Mouse (Mus musculus) midbrain, embryonic 10.5 days (tissue): Measurements from ENCODE around the gene Csf1. TPM values are rescaled to one million over a fixed set of nuclear protein-coding genes. Genes with fewer than 3 reads are reported as not detected.

Experiments
- DNase-seq: peaks from one replicate; pipeline ENCODE4 v3.0.0-alpha.2; 2017; ENCODE audit warnings: low spot score
- H3K27ac ChIP-seq: fragments of 300-500 bp; sonication (generic); replicated peaks from 2 replicates; pipeline ENCODE4 v1.5.1; 2016; ENCODE audit warnings: mild to moderate bottlenecking
- H3K27me3 ChIP-seq: fragments of 300-500 bp; sonication (generic); 2 replicates; pipeline ENCODE4 v1.6.1; 2016; ENCODE audit warnings: low read depth, mild to moderate bottlenecking; ENCODE audit not compliant: poor library complexity, severe bottlenecking
- H3K36me3 ChIP-seq: fragments of 300-500 bp; sonication (generic); 2 replicates; pipeline ENCODE4 v1.6.1; 2016; ENCODE audit warnings: mild to moderate bottlenecking, moderate library complexity
- H3K4me1 ChIP-seq: fragments of 300-500 bp; sonication (generic); 2 replicates; pipeline ENCODE4 v1.6.1; 2016
- H3K4me3 ChIP-seq: fragments of 300-500 bp; sonication (generic); 2 replicates; pipeline ENCODE4 v1.5.1; 2016; ENCODE audit warnings: mild to moderate bottlenecking, moderate library complexity
- H3K9me3 ChIP-seq: fragments of 300-500 bp; sonication (generic); replicated peaks from 2 replicates; pipeline ENCODE4 v1.6.1; 2016; ENCODE audit warnings: mild to moderate bottlenecking
- WGBS: fragments of 180-500 bp; shearing (Covaris S2); methylation state at CpG from one replicate; pipeline ENCODE4 v1.1.7; 2016; 5-methylcytosine and 5-hydroxymethylcytosine counted together
- polyA plus RNA-seq: library from polyadenylated mRNA; unstranded; fragments of >200 nt; fragmentation: Nextera tagmentation; extraction: Ambion mirVana; gene quantifications from 2 replicates; pipeline ENCODE4 v1.2.1, GENCODE M21; 2016

Csf1 gene
- polyA plus RNA-seq, 1 experiment from 2014 or later, result 6.5 TPM

DNA sequence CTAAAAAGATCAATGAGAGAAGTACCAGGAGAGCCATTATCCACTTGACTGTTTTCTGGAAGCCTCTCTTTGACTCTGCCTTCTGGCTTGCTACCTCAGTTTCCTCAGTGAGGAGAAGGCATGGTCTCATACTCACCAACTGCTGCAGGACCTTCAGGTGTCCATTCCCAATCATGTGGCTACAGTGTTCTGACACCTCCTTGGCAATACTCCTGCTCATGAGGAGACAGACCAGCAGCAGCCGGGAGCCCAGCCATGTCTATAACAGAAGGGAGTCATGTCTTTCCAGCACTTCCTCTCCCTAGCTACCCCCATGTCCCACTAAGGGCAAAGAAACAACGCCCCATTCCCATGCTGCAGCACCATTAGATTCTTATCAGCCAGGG lies 3.8 kb downstream of the Csf1 start:
- H3K36me3 ChIP-seq, result peaks cover 28% of the 10 kb centered on the region
- H3K4me1 ChIP-seq, result peaks cover 48% of the 10 kb centered on the region
- no peaks in the 10 kb centered on the region for H3K9me3 ChIP-seq
- H3K4me3 ChIP-seq, result no peak overlapping the region
- H3K27ac ChIP-seq, result peak overlapping the region; percentile 47; the same call in 1 of the 2 replicates
- DNase-seq, result no peak
- peaks cover 18% of the 10 kb centered on the region for H3K27me3 ChIP-seq
- 76% methylated on average over 2 of the region's 2 CpGs for WGBS

DNA sequence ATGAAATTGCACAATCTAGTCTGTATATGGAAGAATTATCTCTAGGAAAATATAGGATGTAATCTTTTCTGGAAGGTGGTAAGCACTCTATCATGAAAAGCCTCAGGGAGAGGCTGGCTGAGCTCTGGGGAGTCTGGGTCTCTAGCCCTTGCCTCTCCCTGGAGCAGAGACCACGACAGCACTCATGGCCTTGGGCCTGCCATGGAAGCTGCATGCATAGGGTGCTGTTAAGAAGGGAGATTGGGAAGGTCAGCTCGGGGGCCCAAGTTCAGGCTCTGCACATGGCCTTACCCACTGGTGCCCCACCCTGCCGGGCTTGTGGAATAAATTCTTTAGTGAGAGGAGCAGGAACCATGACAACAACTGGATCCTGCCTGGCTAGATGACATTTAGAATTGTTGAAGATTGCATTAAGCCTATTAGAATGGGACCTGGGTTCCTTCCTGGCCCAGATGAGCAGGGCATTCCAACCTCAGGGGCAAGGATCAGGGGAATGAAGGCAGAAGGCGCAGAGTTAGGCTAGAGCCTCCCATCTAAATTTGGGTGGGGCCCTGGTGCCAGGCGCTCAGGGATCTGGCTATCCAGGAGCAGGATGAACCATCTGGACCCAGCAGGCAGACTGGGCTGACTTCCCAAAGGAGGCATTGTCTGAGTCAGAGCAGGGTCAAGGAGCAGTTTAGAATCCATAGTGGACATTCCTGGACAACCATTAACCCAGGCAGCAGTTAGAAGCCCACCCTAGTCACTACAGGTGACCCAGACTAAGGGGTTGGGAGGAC lies 4.4 kb downstream of the Csf1 start:
- peaks cover 47% of the 10 kb centered on the region for H3K4me1 ChIP-seq
- no peak overlapping the region for H3K4me3 ChIP-seq
- H3K9me3 ChIP-seq, result no peaks in the 10 kb centered on the region
- DNase-seq, result peak; percentile 15
- WGBS, result 61% methylated on average over 5 of the region's 5 CpGs
- H3K36me3 ChIP-seq, result peaks cover 34% of the 10 kb centered on the region
- peaks cover 13% of the 10 kb centered on the region for H3K27me3 ChIP-seq
- peak overlapping the region; percentile 47; the same call in 1 of the 2 replicates for H3K27ac ChIP-seq

DNA sequence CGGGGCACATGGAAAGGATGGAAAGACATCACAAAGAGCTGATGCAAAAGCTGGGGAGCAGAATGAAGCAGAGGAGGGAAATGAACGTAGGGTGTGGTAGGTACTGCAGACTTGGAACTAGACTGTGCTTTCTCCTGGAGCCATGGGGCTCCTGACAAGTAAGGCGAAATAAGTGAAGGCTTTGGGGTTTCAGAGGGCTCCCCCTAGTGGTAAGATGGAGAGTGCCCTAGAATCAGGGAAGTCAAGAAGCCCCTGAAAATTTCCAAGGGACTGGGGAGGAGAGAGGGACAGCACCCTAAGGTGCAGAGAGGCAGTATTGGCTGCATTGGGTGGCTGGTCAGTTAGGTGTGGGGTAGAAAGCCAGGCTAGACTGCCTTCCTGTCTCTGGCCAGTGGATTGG lies 5.6 kb downstream of the Csf1 start:
- DNase-seq, result peak; percentile 50
- WGBS, result 46% methylated on average over 3 of the region's 3 CpGs
- Histone ChIP-seq H3K27ac (no peak overlapping the region), H3K9me3 (no peaks in the 10 kb centered on the region), H3K4me1 (peaks cover 35% of the 10 kb centered on the region), H3K4me3 (no peak overlapping the region), H3K27me3 (peaks cover 9% of the 10 kb centered on the region), H3K36me3 (peaks cover 46% of the 10 kb centered on the region)

DNA sequence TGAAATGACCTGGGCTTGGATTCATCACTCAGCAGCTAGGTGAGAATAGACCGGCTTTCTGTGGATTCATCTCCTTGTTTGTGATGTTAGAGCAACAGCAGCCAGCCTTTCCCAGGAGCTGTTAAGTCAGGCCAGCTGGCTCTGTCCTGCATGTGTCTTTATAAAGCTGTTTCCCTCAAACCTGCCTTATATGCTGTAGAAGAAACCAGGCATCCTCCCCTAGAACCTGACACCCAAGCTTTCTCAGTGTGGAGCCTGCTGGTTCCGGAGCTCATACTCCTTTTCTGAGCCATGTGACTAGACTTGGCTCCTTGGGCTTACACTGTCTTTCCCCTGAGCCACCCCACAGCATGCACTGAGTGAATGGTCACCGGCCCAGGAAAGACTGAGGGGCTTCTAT lies 8.7 kb downstream of the Csf1 start:
- H3K27ac ChIP-seq, result no peak overlapping the region
- H3K9me3 ChIP-seq, result no peaks in the 10 kb centered on the region
- H3K4me1 ChIP-seq, result peaks cover 13% of the 10 kb centered on the region
- H3K27me3 ChIP-seq, result no peaks in the 10 kb centered on the region
- 79% methylated on average over 3 of the region's 3 CpGs for WGBS
- no peak for DNase-seq
- peaks cover 70% of the 10 kb centered on the region for H3K36me3 ChIP-seq
- no peak overlapping the region for H3K4me3 ChIP-seq

DNA sequence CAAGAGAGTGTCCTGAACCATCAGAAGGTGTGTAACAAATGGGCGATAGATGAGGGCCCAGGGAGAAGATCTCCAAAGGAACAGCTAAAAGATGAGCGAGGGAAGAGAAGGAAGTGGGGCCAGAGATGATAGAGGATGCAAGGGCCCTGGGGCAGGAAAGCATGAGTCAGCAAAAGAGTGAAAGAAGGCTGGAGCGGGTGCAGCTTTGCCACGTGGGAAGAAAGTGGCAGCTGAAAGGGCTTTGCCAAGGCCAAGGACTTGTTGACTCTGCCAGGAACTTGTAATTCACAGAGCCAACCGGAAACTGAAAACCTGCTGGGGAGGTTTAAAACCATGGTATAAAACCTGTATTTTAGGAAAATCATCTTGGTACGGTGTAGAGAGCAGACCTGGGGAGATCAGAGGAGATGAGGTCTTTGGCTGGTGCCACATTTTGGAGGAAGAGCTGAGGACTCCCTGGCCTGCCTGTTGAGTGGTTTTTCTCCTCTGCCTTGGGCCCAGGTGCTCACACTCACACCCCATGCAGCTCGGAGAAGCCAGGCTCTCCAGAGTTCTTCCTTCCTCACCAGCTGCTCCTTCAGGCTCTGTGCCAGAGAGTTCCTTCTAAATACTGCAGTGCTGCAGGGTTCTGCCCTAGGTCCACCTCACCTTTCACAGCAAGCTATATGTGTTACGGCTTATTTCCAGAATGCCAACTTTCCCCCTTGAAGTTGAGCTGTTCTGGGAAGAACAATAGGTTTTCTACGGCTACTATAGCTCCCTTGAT lies 9.3 kb downstream of the Csf1 start:
- WGBS, result 85% methylated on average over 9 of the region's 9 CpGs
- no peak overlapping the region for H3K4me3 ChIP-seq
- H3K9me3 ChIP-seq, result no peaks in the 10 kb centered on the region
- H3K27me3 ChIP-seq, result no peaks in the 10 kb centered on the region
- no peak for DNase-seq
- no peak overlapping the region for H3K27ac ChIP-seq
- H3K36me3 ChIP-seq, result peaks cover 75% of the 10 kb centered on the region
- peaks cover 6% of the 10 kb centered on the region for H3K4me1 ChIP-seq

DNA sequence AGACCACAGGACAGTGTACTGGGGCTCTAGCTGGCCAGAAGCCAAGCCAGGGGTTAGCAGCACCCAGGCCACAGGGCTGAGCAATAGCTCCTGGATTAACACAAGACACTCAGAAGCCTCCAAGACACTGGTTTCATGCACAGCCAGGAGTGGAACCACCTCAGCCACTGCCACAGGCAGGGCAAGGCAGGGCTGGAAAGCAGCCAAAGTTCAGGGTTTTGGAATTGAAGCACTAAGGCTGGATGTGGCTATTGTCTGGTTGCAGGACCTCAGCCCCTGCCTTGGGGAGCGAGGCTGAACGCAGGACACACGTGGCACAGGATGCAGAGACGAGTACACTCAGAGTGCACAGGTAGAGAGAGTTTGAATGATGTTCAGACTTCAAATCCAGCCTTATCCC lies 10.8 kb downstream of the Csf1 start:
- H3K4me3 ChIP-seq, result no peak overlapping the region
- peaks cover 80% of the 10 kb centered on the region for H3K36me3 ChIP-seq
- DNase-seq, result no peak
- no peaks in the 10 kb centered on the region for H3K9me3 ChIP-seq
- H3K27me3 ChIP-seq, result no peaks in the 10 kb centered on the region
- no peaks in the 10 kb centered on the region for H3K4me1 ChIP-seq
- no peak overlapping the region; the same call in 1 of the 2 replicates for H3K27ac ChIP-seq
- WGBS, result 91% methylated on average over 4 of the region's 4 CpGs

DNA sequence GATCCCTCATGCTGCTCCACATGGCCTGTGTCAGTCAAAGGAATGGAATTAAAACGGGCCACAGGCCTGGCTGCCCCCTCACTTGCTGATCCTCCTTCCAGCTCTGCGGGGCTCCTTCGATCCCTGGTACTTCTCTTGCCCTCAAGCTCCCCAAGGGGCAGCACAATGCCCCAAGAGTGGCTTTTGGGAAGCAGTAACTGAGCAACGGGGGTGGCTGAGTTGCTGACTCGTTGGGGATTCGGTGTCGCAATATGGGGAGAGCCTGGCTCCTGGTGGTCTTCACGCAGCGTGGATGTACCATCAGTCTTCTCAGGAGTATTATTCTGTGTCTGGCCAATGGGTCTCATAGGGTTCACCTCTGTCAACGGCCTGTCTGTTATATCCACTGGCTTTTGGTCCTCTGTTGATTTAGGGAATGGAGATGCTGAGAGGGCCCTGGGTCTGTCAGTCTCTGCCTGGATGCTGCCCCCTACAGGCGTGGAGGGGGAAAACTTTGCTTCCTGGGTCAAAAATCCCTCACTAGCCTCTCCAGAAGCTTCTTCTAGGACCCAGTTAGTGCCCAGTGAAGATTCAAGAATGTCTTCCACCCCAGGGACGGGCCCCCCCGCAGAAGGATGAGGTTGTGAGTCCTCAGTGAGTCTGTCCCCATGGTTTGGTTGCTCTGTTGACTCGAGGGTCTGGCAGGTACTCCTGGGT lies 11.9 kb downstream of the Csf1 start:
- 84% methylated on average over 14 of the region's 14 CpGs for WGBS
- Histone ChIP-seq H3K4me1 (peaks cover 2% of the 10 kb centered on the region; the same call in 1 of the 2 replicates), H3K9me3 (no peaks in the 10 kb centered on the region), H3K27me3 (no peaks in the 10 kb centered on the region), H3K4me3 (no peak overlapping the region), H3K36me3 (peaks cover 78% of the 10 kb centered on the region), H3K27ac (peak overlapping the region; percentile 57; the same call in 1 of the 2 replicates)
- DNase-seq, result no peak

DNA sequence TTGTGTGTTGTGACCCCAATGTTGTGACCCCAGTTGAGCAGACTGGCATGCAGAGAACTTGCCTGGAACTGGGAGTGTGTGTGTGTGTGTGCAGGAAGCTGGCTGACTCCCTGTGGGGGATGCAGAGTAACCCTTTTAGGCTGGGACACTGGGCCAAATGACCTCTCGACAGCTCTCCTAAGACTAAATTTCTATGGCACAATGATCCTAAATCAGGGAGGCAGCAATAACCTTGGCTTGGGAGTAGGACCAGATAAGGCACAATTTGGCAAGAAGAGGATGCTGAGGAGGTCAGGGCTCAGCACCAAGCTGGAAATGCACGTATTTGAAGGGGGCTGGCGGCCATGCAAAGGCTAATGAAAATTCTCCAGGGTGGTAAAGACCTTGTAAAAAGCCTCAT lies 14.2 kb downstream of the Csf1 start:
- DNase-seq, result no peak
- 92% methylated on average over 3 of the region's 3 CpGs for WGBS
- peaks cover 70% of the 10 kb centered on the region for H3K36me3 ChIP-seq
- H3K9me3 ChIP-seq, result no peaks in the 10 kb centered on the region
- peaks cover 25% of the 10 kb centered on the region for H3K4me1 ChIP-seq
- no peaks in the 10 kb centered on the region for H3K27me3 ChIP-seq
- H3K27ac ChIP-seq, result no peak overlapping the region
- H3K4me3 ChIP-seq, result no peak overlapping the region

DNA sequence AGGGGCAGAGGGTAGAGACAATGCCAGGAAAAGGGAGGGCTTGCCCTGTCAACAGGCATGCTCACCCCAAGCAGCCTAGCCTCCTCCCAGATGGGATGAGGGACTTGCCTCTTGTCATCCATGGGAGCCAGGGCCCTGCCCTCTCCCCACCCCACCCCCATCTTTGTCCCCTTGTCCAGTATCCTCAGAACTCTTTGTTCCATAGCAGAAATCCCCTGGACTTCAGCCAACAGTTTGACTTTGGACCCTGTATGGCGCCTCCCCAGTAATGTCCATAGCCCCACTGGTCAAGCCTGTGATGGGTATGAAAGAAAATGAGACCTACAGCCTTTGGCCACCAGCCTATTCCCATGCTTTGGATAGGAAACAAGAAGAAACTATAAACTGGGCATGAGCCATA lies 16.6 kb downstream of the Csf1 start:
- WGBS, result 89% methylated on average over 1 of the region's 1 CpGs
- Histone ChIP-seq H3K4me1 (peaks cover 43% of the 10 kb centered on the region), H3K36me3 (peaks cover 46% of the 10 kb centered on the region), H3K4me3 (no peak overlapping the region), H3K27me3 (no peaks in the 10 kb centered on the region), H3K27ac (peak overlapping the region; percentile 86), H3K9me3 (no peaks in the 10 kb centered on the region)
- no peak for DNase-seq

DNA sequence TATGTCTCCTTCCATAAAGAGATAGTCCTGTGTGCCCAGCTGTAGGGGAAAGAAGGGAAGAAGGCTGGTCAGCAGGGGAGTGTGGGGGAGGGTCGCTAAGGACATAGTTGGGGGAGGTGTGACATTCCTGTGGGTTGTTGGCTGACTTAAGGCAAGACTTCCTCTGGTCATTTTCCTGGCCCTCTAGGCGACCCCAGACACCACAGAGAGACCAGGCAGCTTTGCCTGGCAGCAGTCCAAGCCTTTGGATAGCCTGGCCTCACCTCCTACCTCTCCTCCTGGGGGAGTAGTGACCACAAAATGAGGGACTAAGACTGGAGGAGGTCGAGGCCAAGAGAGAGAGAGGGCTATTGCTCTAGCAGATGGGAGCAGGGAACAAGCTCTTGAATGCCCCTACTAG lies 17.2 kb downstream of the Csf1 start:
- no peak for DNase-seq
- Histone ChIP-seq H3K36me3 (peaks cover 40% of the 10 kb centered on the region), H3K4me1 (peaks cover 43% of the 10 kb centered on the region), H3K27ac (peak overlapping the region; percentile 86), H3K27me3 (no peaks in the 10 kb centered on the region), H3K4me3 (no peak overlapping the region), H3K9me3 (no peaks in the 10 kb centered on the region)
- 45% methylated on average over 3 of the region's 3 CpGs for WGBS

DNA sequence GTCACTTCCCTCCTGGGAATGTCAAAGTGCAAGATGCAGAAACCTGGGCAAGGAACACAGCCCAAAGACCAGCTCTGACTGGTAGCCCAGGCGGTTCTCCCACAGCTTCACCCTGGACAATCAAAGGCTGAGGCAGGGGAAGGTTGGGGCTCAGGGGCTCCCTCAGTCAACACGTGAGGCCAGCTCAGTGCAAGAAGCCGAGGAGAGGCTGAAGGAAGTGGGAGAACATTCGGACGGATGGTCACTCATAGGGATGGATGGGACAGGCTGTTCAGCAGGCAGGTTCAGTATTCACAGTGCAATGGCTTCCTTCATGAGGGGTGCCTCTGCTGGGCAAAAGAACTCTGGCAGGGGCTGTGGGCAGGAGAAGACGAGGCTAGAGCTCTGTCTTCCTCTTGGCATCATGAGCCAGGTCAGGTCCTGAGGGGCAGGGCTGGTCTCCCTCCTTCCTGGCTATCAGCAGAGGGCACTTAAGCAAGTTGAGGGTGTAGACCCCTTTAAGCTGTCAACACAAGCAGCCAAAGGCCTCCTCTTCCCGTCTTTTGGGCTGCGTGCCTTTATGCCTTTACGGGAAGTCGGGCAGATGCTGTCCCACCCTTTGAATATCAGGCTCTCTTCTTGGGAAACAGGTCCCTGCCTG lies 18.1 kb downstream of the Csf1 start:
- Histone ChIP-seq H3K36me3 (peaks cover 36% of the 10 kb centered on the region), H3K27me3 (no peaks in the 10 kb centered on the region), H3K27ac (peak overlapping the region; percentile 86), H3K9me3 (no peaks in the 10 kb centered on the region), H3K4me1 (peaks cover 43% of the 10 kb centered on the region), H3K4me3 (no peak overlapping the region)
- no peak for DNase-seq
- 92% methylated on average over 10 of the region's 10 CpGs for WGBS

DNA sequence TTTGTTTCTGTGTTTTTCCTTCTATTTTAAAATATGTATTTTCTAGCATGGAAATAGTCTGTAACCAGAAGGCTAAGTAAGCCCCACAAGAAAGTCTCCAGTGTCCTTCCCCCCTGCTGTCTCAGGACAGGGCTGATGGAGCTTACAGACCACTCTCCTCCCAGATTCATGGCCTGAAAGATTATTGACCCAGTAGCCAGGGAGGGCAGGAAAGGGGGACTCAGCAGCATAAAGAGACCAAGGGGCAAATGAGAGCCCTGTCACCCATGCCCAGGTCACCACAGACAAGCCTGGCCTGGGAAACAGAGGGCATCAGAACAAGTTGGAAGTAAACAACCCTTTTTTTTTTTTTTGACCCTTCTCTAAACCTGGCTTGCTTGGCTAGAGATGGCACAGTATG lies 18.9 kb downstream of the Csf1 start:
- H3K9me3 ChIP-seq, result no peaks in the 10 kb centered on the region
- H3K4me3 ChIP-seq, result no peak overlapping the region
- H3K27ac ChIP-seq, result peak overlapping the region; percentile 86
- no peaks in the 10 kb centered on the region for H3K27me3 ChIP-seq
- peaks cover 43% of the 10 kb centered on the region for H3K4me1 ChIP-seq
- no peak for DNase-seq
- H3K36me3 ChIP-seq, result peaks cover 31% of the 10 kb centered on the region
